Mouse (Mus musculus): ENCODE data around the gene Gorasp1.
A peak's percentile ranks its signal among the peaks of the same experiment; 100 is the strongest.

Gene Gorasp1

DNA sequence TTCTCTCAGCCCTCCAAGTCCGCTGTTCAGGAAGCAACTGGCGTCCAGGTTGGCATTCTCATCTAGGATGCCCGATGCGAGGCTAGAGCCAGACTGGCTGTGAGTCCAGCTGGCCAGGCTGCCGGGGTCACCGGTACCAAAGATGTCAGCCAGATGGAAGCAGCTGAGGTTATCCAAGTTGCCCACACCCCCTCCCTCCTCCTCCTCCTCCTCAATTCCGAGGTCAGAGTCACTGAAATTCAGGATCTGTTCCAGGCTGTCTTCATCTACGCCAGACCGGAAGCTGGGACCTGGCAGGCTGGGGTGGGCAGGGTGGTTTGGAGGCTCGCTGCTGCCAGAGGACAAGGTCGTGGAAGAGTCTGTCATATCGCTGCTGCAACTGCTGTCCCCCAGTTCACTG is 35.2 kb upstream of the Gorasp1 start:
- no peak for DNase-seq (ENCODE audit: low spot score)

DNA sequence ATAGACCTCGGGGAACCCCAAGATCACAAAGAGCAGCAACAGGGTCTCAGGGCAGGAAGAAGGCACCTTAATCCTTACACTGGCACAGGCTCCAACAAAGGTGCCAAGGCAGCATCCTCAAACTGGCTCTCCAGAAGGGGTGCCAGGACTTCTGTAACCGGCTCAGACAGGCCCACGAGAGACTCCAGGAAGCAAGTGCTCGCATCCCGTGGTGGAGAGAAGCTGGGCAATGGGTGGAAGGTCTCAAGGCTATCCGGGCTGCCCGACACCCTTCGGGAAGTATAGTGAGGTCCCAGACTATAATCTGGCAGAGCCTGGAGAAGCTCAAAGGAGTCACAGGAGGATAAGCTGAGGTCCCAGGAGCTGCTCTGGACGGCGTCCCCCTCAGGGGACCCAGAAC is 34.8 kb upstream of the Gorasp1 start:
- no peak for DNase-seq (ENCODE audit: low spot score)

DNA sequence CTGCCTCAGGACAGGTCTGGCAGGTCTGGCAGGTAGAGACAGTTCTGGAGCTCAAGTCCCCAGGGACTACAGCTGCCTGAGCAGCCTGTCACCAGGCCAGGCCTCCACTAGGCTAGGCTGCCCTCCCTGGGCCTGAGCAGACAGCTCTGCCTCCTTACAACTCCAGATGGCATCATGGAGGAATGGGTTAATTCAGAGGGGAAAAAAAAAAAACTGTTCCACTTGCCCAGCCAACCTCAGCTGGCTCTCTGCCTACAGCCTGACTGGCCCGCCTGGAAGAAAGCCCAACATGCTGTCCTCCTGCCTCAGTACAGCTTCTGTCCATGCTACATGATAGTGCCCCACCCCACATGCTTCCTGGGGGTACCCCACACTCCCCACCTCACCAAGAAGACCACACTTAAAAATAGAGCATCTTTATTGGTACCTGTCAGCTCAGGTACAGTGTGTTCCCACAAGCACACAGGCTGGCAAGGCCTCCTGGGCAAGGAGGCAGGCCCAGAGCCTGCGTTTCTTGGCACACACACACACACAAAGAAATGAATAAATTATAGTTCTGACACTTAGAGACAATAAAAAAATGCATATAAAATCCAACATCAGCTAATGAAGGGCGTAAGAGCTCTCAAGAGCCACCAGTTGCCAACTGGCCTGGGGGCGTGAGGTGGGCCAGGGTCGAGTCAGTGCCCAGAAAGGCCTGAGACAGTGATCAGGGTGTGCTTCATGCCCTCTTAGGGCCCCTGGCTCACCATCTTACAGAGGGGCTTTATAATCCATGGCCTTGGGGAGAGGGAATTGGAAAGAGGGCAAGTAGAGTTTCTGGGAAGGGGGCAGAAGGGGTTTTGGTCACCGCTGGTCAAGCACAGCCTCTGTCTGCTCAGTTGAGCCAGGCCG is 33.6 kb upstream of the Gorasp1 start:
- DNase-seq (ENCODE audit: low spot score): peak; percentile 45

DNA sequence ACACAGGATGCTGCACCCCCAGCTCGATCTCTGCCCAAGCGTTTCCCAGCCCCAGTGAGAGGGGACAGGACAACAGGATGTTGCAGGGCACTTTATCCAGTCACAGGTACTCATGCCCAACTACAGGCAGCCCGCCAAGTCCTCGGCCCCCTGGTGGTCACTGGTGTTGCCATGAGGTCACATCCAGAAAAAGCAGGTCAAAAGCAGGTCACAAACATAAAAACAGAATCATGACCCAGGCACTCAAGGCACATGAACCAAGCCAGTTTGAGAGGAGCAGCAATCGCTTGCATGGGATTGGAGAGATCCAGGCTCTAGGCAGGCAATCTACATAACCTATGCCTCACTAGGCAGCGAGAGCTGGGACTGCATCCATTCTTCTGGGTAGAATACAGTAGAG is 32.9 kb upstream of the Gorasp1 start:
- peak; percentile 58 for DNase-seq (ENCODE audit: low spot score)

DNA sequence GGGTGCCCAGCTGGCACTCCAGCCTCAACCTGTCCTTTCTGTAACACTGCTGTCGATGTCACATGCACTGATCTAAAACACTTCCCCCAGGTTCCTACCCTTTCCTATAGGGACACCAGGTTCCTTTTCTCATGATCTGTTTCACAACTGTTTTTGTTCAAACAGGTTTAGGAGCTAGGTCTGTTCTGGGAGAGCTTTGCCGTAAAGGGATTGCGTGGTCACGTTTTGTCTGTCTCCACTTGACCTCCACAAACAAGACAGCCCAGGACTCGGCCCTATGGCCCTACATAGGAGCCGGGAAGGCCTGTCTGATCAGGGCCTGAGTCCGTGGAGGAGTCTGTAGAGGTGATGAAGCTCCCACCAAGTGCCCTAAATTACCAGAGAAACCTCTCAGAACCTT is 32.4 kb upstream of the Gorasp1 start:
- no peak for DNase-seq (ENCODE audit: low spot score)

DNA sequence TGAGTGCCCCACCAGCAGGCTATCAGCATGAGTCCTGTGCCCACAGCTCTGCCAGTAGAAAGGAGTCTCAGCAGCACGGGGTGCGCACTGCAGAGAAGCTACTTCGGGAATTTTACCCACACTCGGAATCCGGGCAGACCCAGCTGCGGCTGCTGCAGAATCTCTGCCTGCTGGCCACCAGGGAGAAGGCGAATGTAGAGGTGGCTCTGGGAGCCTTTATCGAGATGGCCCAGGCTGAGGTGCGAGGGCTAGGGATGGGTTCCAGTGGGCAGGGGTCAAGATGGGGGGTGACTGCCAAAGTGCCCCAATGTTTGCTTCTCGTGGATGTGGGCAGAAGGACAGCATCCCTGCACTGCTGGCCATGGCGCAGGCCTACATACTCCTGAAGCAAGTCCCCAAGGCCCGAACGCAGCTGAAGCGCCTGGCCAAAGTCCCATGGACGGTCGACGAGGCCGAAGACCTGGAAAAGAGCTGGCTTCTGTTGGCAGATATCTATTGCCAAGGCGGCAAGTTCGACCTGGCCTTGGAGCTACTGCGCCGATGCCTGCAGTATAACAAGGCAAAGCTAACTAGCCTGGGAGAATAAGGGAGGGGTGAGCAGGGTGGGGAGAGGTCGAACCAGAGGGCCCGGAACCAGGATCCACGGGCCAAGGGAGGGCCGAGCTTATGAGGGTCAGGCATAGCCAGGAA is 29.0 kb upstream of the Gorasp1 start:
- no peak for DNase-seq (ENCODE audit: low spot score)

DNA sequence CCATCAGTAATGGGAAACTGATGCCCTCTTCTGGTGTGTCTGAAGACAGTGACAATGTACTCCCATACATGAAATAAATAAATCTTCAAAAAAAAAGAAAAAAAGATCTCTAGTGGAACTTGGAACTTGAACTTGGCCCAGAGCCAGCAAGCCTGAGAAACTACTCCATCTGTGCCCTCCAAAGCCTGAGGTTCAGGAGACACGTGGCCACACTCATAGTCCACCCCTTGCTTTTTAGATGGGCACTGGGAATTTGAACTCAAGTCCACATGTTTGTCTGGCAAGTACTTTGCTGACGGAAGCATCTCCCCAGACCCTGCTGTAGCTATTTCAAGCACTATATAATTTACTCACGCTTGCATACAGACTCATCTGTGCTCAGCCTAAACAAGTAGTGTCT is 27.8 kb upstream of the Gorasp1 start:
- DNase-seq (ENCODE audit: low spot score): no peak

DNA sequence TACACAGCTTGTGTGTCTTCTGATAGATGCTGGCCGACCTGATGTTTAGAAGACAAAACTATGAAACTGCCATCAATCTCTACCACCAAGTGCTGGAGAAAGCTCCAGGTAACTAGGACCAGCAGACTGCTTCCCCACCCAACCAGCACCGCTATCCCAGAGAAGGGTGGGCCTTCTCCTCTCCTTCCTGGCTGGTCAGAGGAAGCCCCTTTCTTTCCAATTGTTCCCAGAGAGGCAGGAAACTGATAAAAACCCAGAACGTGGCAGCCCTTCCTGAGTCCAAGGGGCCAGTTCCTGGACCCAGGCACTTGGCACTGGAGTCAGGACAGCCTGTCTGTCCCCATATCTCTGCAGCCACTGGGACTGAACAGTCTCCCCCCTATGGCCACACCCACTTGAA is 26.8 kb upstream of the Gorasp1 start:
- DNase-seq (ENCODE audit: low spot score): no peak

DNA sequence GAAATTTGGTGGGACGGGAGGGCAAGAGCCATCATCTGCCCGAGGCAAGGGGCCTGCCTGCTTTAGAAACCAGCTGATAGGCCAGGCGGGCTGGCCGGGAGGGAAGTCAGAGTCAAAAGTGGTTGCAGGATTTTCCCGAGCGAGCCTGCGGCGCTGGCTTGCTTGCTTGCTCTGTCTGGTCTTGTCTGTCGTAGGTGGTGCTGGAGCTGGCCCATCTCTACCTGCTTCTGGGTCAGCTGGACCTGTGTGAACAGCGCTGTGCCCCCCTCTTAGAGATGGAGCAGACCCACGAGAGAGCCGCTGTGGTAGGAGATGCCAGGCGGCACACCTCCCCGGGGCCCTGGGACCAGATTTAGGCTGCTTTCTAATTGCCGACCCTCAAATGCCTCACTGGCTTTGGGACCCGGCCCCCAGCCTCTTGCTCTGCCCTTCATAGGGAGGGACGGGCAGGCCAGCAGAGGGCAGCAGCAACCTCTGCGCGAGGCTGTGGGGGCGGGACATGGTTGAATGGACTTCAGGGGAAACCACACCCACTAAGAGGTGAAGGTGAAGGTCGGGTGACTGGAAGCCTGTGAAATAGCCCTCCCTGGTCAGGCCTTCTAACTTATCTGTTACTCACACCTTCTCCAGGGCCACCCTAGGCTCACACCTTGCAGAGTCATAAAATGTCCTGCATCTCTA is 25.8 kb upstream of the Gorasp1 start:
- DNase-seq (ENCODE audit: low spot score): peak; percentile 63

DNA sequence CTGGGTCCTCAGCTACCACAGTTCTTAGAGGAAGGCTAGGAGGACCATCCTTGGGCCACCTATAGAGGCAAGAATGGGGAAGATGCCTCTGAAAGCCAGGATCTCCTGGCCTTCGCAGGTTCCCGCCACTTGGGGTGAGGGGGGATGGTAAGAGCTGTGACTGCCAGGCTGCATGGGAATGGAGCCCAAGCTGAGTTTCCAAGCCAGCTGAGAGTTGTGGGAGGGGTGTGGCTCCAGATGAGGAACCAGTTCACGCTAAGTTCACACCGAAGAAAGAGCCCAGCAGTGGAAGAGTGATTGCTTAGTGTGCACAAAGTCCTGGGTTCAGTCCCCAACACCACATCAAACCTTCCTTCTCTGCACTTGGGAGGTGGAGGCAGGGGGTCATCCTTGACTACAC is 24.9 kb upstream of the Gorasp1 start:
- no peak for DNase-seq (ENCODE audit: low spot score)

DNA sequence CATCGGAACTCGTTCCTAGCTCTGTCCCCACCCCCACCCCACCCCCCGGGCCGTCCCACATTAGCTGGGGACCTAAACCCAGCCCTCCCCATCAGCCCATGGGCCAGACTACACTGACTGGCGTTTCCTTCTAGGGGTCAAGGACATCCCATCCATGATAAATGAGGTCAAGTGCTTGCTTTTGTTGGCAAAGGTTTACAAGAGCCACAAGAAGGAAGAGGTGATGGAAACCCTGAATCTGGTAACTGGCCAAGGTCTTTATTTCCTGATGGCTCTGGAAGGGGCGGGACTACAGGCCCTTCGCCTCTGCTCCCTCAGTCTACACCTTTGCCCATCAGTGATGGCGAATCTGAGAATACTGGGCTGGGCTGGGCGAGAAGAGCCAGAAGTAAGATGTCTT is 21.5 kb upstream of the Gorasp1 start:
- DNase-seq (ENCODE audit: low spot score): no peak

DNA sequence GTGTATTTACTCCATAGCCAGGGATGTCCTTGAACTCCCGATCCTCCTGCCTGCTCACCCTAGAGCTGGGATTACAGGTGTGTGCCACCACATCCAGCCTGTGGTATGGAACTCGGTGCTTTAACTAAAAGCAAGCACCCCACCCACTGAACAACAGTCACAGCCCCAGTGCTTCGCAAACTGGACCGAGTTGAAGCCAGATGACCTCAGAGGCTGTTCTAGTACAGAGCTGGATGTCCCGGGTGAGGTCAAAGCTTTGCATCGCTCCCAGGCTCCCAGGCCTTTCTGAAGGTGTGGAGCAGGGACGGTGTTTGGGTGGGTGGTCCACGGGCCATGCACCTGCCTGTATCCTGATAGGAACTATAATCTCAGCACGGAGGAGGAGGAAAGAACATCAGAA is 14.0 kb upstream of the Gorasp1 start:
- DNase-seq (ENCODE audit: low spot score): no peak

DNA sequence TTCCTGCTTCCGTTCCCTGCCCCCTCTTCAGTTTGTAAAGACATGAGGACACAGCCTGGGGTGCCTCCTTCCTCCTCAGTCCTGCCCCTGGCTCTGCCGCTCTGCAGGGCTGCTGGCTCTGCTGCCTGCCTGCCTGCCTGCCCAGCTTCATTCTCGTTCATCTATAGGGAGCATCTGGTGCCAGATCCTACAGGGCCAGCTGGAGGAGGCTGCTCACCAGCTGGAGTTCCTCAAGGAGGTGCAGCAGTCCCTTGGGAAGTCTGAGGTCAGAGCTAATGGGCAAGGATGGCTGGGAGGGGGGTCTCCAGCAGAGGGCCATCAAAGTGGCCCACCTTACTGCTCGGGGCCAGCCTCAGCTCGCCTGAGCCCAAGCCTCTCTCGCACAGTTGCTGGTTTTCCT is 13.1 kb upstream of the Gorasp1 start:
- DNase-seq (ENCODE audit: low spot score): no peak

DNA sequence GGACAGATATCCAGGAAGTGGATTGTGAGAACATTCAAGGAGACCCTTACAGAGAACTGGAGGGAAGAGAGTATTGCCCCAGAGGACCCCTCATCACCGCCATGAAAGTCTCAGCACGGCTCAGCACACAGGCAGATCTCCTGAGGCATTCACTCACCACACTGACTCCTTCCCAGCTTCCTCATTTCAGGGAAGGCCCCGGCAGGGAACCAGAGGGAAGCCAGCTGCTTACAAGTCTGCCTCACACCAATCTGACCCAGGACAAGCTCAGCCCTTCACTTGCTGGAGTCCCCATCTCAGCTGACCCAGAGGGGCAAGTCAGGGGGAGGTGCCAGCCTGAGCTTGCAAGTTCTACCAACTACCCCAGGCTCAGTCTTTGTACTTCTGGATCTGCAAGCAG is 11.4 kb upstream of the Gorasp1 start:
- DNase-seq (ENCODE audit: low spot score): no peak

DNA sequence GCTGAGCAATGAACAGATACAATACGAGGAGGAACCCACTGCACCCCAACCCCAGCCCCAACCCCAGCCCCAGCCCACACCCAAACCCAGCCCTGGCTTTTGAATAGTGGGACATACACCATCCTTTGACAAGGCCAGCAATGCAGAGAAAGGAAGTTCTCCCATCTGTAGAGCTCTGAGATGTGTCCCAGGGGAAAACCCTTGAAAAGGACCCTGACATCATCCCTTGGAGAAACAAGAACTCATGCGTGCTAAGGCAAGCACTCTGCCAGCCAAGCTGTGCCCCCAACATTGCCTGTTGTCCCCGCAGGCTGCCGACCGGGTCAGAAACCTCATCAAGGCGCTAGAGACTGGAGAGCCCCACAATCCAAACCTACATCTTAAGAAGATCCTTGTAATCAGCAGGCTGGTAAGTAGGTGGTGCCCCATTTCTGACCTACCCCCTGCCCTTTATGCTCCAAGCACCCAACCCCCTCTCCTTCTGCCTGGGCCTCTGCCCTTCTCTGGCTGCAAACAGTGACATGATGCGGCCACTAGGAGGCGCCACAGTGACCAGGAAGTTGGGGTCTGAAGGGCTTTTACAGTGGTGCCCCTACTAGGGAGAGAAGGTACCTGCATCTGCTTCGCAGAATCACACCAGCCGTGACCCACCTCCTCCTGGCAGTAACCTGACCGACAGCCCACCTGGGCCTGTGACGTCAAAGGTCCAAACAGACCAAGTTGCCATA is 8.0 kb upstream of the Gorasp1 start:
- DNase-seq (ENCODE audit: low spot score): no peak

DNA sequence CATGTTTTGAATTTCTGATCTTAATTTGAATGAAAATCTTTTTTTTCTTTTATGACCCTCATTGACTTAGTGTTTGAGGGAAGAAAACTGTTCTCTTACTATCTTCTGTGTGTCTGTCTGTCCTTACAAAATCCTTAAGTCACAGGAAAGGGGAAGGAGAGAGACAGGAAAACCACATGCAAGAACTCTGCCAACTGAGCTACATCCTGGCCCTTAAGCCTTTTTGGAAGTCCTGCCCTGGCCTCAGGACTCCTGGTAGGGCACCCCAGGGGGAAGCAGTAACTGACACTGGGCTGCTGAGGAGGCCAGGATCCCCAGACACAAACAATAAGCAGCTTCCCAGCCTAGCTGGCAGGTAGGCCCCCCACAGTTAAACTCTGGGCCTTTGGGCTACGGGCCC is 6.0 kb upstream of the Gorasp1 start:
- DNase-seq (ENCODE audit: low spot score): no peak

DNA sequence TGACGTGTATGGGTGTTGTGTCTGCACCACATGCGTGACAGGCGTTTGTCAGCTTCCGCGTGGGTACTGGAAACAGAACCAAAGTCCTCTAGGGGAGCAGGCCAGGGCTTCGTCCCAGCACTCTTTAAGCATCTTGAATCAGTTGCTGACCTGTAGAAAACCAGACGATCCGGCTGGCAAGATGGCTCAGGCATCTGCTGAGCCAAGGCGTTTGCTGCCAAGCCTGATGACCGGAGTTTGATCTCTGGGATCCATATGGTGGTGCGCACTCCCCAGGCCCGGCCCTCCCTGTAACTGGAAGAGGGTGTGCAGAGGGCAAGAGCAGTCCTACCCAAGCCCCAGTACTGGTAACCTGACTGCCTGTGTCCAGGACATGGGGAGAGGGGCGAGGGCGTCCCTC is 4.5 kb upstream of the Gorasp1 start:
- DNase-seq (ENCODE audit: low spot score): no peak

DNA sequence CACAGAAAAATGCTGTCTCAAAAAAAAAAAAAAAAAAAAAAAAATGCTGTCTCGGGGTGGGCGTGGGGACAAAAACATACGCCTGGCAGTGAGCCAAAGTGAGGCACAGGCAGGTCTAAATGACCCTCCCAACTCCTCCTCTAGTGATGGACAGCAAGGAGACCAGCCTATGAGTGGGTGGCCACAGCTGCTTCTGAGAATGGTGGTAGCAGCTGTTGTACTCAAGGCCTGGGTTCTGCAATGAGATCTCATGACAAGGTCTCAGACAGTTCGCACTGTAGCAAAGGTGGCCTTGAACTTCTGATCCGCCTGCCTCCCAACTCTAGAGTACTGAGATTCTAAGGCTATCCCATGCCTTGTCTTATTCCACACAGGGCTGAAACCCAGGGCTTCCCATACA is 4.0 kb upstream of the Gorasp1 start:
- no peak for DNase-seq (ENCODE audit: low spot score)

DNA sequence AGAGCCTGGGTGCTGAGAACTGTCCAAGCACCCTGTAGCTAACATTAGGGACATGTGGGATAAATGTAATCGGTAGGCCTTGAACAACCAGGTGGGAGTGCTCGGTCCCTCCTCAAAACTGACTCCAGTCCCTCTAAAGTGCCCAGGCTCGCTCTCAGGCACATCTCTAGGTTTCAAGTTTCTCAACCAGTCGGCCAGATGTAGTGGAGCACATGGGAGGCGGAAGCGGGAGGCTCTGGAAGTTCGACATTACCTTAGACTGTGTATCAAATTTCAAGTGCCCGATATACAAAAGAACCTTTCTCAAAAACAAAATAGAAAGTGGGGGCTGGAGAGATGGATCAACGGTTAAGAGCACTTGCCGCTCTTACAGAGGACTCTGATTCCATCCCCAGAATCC is 2.3 kb upstream of the Gorasp1 start:
- DNase-seq (ENCODE audit: low spot score): no peak

DNA sequence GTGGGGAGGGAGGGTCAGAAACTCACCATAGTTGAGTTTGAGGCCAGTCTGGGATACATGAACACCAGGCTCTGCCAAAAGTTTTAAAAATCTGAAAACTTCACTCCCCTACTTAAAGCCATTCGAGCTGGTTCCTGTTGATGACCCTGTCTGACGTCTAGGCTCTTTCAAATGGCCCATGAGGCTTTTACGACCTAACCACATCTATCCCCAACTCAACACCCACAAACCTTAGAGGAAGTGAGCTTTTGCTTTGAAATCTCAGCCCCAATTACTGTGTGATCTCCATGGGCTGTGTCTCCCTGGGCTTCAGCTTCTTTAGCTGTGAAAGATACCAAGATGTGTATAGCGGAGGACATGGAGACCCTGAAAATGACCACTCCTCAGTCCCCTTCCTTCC is 1.1 kb upstream of the Gorasp1 start:
- no peak for DNase-seq (ENCODE audit: low spot score)

DNA sequence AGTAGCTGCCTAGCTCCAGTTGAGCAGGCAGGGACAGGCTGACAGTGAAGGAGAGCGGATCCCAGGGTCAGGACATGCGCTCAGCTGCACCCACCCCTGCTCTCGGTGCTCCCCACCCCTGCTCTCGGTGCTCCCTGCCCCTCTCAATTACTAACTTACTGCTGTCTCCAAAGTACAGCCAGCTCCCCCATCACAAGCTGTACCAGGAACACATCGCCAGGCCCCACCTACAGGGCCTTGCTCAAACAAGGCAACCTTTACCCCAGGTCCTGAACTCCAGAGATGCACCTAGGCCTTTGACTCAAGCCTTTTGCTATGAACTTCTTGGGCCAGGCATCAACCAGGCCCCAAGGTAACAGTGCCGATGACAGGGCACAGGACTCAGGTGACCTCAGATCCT is 3.7 kb downstream of the Gorasp1 start:
- no peak for DNase-seq (ENCODE audit: low spot score)

DNA sequence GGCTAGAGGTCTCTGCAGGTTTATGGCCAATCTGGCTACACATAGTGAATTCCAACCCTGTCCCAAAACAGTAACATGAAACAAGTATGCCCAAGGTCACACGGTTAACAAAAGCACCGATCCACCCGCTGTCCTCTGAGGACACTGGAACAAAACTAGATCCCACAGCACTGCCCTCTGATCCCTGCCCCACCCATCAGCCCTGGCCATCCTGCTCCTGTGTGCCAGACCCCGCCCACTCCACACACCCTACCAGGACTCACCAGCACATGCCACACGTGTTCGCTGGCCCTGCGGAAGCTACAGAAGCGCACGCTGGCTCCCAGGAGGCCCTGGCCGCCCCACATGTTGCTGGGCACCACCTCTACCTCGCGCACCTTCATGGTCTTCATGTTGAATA is 5.0 kb downstream of the Gorasp1 start:
- DNase-seq (ENCODE audit: low spot score): no peak

DNA sequence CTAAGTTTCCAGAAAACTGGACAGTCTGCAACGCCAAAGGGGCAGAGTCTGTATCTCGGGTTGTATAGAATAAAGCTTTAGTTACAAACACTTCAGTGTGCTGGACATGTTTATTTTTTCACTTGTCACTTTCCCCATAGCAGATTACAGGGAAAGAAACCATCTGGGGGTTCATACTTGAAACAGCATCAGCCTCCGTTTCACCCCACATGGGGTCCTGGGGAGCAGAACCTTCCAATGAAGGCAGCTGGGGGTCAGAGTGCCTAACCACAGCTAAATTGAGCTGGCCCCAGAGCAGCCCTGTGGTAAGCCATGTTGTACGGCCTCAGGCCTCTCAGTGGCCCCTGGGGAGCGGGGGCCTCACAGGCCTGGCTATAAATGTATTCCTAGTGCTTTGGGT is 10.9 kb downstream of the Gorasp1 start:
- DNase-seq (ENCODE audit: low spot score): no peak
